Mouse (Mus musculus) kidney, adult 2 months (tissue): ENCODE measurements around the gene Hdac4.

Source experiments
- CTCF ChIP-seq: fragments of 200-500 bp; conservative IDR thresholded peaks from 2 replicates; pipeline ENCODE4 v1.5.1; 2011; ENCODE audit warnings: low read depth, mild to moderate bottlenecking, control low read depth, low read length, moderate library complexity, mixed read lengths; ENCODE audit not compliant: insufficient read depth, insufficient read length
- POLR2A ChIP-seq: fragments of 200-500 bp; IDR thresholded peaks from one replicate; pipeline ENCODE4 v1.6.1; 2011; ENCODE audit warnings: low read depth, low read length, control low read depth

GRCm38 (mm10) chr1:92055149-92055548 is 140.3 kb downstream of the Hdac4 start:
- no peak for TF ChIP-seq CTCF
- TF ChIP-seq POLR2A = no peak
